Mouse (Mus musculus): ENCODE measurements around the gene Wdr11. TPM values are rescaled to one million over a fixed set of nuclear protein-coding genes. Genes with fewer than 3 reads are reported as not detected.

Gene Wdr11
- polyA plus RNA-seq, 1 experiment from 2014 or later, result 9.2 TPM

GRCm38 (mm10) chr7:129650717-129651116 lies 59.1 kb downstream of the Wdr11 start:
- Histone ChIP-seq H3K4me2 (ENCODE audit: low read depth, low read length) (no peak overlapping the region), H3K36me3 (replicated peaks; ENCODE audit: insufficient read depth, low read length) (no peaks in the 10 kb centered on the region), H3K27me3 (ENCODE audit: insufficient read depth, low read length) (no peaks in the 10 kb centered on the region), H3K27ac (ENCODE audit: low read depth) (no peak overlapping the region), H3K9me3 (ENCODE audit: low read length) (no peaks in the 10 kb centered on the region), H3K4me1 (ENCODE audit: insufficient read depth) (no peaks in the 10 kb centered on the region), H3K4me3 (ENCODE audit: low read depth, low read length) (no peak overlapping the region), H3K9ac (replicated peaks) (no peak overlapping the region)
- no peak for DNase-seq
- ATAC-seq, result no peak
- TF ChIP-seq EP300 (IDR thresholded peaks at IDR 0.05; ENCODE audit: low read depth), result no peak
- no peak for TF ChIP-seq CTCF (IDR thresholded peaks at IDR 0.05; ENCODE audit: low read depth)
- 82% methylated on average over 5 of the region's 5 CpGs for WGBS (ENCODE audit: insufficient replicate concordance)

GRCm38 (mm10) chr7:129651781-129652180 lies 60.1 kb downstream of the Wdr11 start:
- 64% methylated on average over 7 of the region's 7 CpGs for WGBS (ENCODE audit: insufficient replicate concordance)

GRCm38 (mm10) chr7:129652901-129653460 lies 61.3 kb downstream of the Wdr11 start:
- WGBS (ENCODE audit: insufficient replicate concordance), result 62% methylated on average over 9 of the region's 9 CpGs
- no peak overlapping the region for H3K4me3 ChIP-seq (ENCODE audit: low read depth, low read length)
- TF ChIP-seq EP300 (IDR thresholded peaks at IDR 0.05; ENCODE audit: low read depth) (no peak), CTCF (IDR thresholded peaks at IDR 0.05; ENCODE audit: low read depth) (no peak)
- no peak for DNase-seq
- H3K4me1 ChIP-seq (ENCODE audit: insufficient read depth), result no peaks in the 10 kb centered on the region
- H3K9ac ChIP-seq (replicated peaks), result no peak overlapping the region
- H3K27me3 ChIP-seq (ENCODE audit: insufficient read depth, low read length), result no peaks in the 10 kb centered on the region
- H3K36me3 ChIP-seq (replicated peaks; ENCODE audit: insufficient read depth, low read length), result no peaks in the 10 kb centered on the region
- no peaks in the 10 kb centered on the region for H3K9me3 ChIP-seq (ENCODE audit: low read length)
- H3K4me2 ChIP-seq (ENCODE audit: low read depth, low read length), result no peak overlapping the region
- ATAC-seq, result no peak
- no peak overlapping the region for H3K27ac ChIP-seq (ENCODE audit: low read depth)

More at GRCm38 (mm10) chr7:129651781-129652180, 60.1 kb downstream of the Wdr11 start:
- Histone ChIP-seq H3K9ac (replicated peaks) (no peak overlapping the region), H3K4me2 (ENCODE audit: low read depth, low read length) (no peak overlapping the region), H3K4me3 (ENCODE audit: low read depth, low read length) (no peak overlapping the region), H3K36me3 (replicated peaks; ENCODE audit: insufficient read depth, low read length) (no peaks in the 10 kb centered on the region), H3K9me3 (ENCODE audit: low read length) (no peaks in the 10 kb centered on the region), H3K27me3 (ENCODE audit: insufficient read depth, low read length) (no peaks in the 10 kb centered on the region), H3K27ac (ENCODE audit: low read depth) (no peak overlapping the region), H3K4me1 (ENCODE audit: insufficient read depth) (no peaks in the 10 kb centered on the region)
- TF ChIP-seq EP300 (IDR thresholded peaks at IDR 0.05; ENCODE audit: low read depth) (no peak), CTCF (IDR thresholded peaks at IDR 0.05; ENCODE audit: low read depth) (no peak)
- ATAC-seq (no peak), DNase-seq (no peak)

GRCm38 (mm10) chr7:129653791-129654271 lies 62.2 kb downstream of the Wdr11 start:
- no peak overlapping the region for H3K4me2 ChIP-seq (ENCODE audit: low read depth, low read length)
- no peaks in the 10 kb centered on the region for H3K4me1 ChIP-seq (ENCODE audit: insufficient read depth)
- H3K36me3 ChIP-seq (replicated peaks; ENCODE audit: insufficient read depth, low read length), result no peaks in the 10 kb centered on the region
- no peaks in the 10 kb centered on the region for H3K9me3 ChIP-seq (ENCODE audit: low read length)
- no peak overlapping the region for H3K4me3 ChIP-seq (ENCODE audit: low read depth, low read length)
- ATAC-seq, result peak; percentile 73
- no peaks in the 10 kb centered on the region for H3K27me3 ChIP-seq (ENCODE audit: insufficient read depth, low read length)
- DNase-seq, result peak; percentile 83
- no peak overlapping the region for H3K27ac ChIP-seq (ENCODE audit: low read depth)
- WGBS (ENCODE audit: insufficient replicate concordance), result 11% methylated on average over 11 of the region's 11 CpGs
- no peak overlapping the region for H3K9ac ChIP-seq (replicated peaks)
- TF ChIP-seq EP300 (IDR thresholded peaks at IDR 0.05; ENCODE audit: low read depth) (no peak), CTCF (IDR thresholded peaks at IDR 0.05; ENCODE audit: low read depth) (peak; percentile 97)

- TF ChIP-seq CTCF (IDR thresholded peaks at IDR 0.05; ENCODE audit: low read depth) (no peak), EP300 (IDR thresholded peaks at IDR 0.05; ENCODE audit: low read depth) (no peak)
- no peak for ATAC-seq
- 63% methylated on average over 12 of the region's 12 CpGs for WGBS (ENCODE audit: insufficient replicate concordance)
These were observed 63.3 kb downstream of the Wdr11 start for GRCm38 (mm10) chr7:129654923-129655322.

GRCm38 (mm10) chr7:129655604-129656226 lies 64.1 kb downstream of the Wdr11 start:
- Histone ChIP-seq H3K4me3 (ENCODE audit: low read depth, low read length) (no peak overlapping the region), H3K4me2 (ENCODE audit: low read depth, low read length) (no peak overlapping the region), H3K27me3 (ENCODE audit: insufficient read depth, low read length) (no peaks in the 10 kb centered on the region), H3K9ac (replicated peaks) (no peak overlapping the region), H3K27ac (ENCODE audit: low read depth) (no peak overlapping the region), H3K9me3 (ENCODE audit: low read length) (no peaks in the 10 kb centered on the region), H3K4me1 (ENCODE audit: insufficient read depth) (no peaks in the 10 kb centered on the region), H3K36me3 (replicated peaks; ENCODE audit: insufficient read depth, low read length) (no peaks in the 10 kb centered on the region)
- DNase-seq (no peak), ATAC-seq (no peak)
- 78% methylated on average over 14 of the region's 14 CpGs for WGBS (ENCODE audit: insufficient replicate concordance)
- no peak for TF ChIP-seq EP300 (IDR thresholded peaks at IDR 0.05; ENCODE audit: low read depth)
- TF ChIP-seq CTCF (IDR thresholded peaks at IDR 0.05; ENCODE audit: low read depth), result no peak

More at GRCm38 (mm10) chr7:129654923-129655322, 63.3 kb downstream of the Wdr11 start:
- H3K4me2 ChIP-seq (ENCODE audit: low read depth, low read length), result no peak overlapping the region
- H3K9me3 ChIP-seq (ENCODE audit: low read length), result no peaks in the 10 kb centered on the region
- H3K27me3 ChIP-seq (ENCODE audit: insufficient read depth, low read length), result no peaks in the 10 kb centered on the region
- DNase-seq, result no peak
- no peak overlapping the region for H3K4me3 ChIP-seq (ENCODE audit: low read depth, low read length)
- no peaks in the 10 kb centered on the region for H3K36me3 ChIP-seq (replicated peaks; ENCODE audit: insufficient read depth, low read length)
- H3K4me1 ChIP-seq (ENCODE audit: insufficient read depth), result no peaks in the 10 kb centered on the region
- no peak overlapping the region for H3K27ac ChIP-seq (ENCODE audit: low read depth)
- no peak overlapping the region for H3K9ac ChIP-seq (replicated peaks)
